Mouse (Mus musculus): ENCODE measurements around the gene Oxct1.

GRCm38 (mm10) chr15:4064013-4064412 lies 37.8 kb downstream of the Oxct1 start:
- TF ChIP-seq CTCF (IDR thresholded peaks at IDR 0.05; ENCODE audit: control insufficient read depth, insufficient read depth, insufficient replicate concordance, low read depth, low read length), result no peak
- TF ChIP-seq POLR2A (IDR thresholded peaks at IDR 0.05; ENCODE audit: control insufficient read depth, low read depth, low read length), result no peak

Data from testis, adult 2 months (tissue).